Comparison of ENCODE assay signal across 8 mouse cellular contexts in genomic region chr10:130363438-130364164, GRCm38 (mm10). TPM values are rescaled to one million over a fixed set of nuclear protein-coding genes. Genes with fewer than 3 reads are reported as not detected.
DNase-seq lines count a peak whose midpoint lies in the region; ATAC-seq and TF ChIP-seq lines count a peak whose summit lies in the region.

No protein-coding gene starts in this region.

- intact Hi-C loops in left cerebral cortex, adult 2 months (cut with DNase I) = no loop called here
- intact Hi-C loops in left cerebral cortex, postnatal 36 days (cut with DNase I) = no loop called here

- no peak overlapping the region for H3K27ac ChIP-seq in left cerebral cortex, adult 2 months
- H3K27ac ChIP-seq in forebrain, embryonic 15.5 days (replicated peaks) = no peak overlapping the region
- no peak overlapping the region for H3K27ac ChIP-seq in midbrain, embryonic 14.5 days (replicated peaks; ENCODE audit: low read depth, low read length)
- H3K27ac ChIP-seq in heart, embryonic 11.5 days (ENCODE audit: low read depth, low read length) = no peak overlapping the region

- H3K27me3 ChIP-seq in forebrain, embryonic 15.5 days = no peaks in the 10 kb centered on the region
- no peaks in the 10 kb centered on the region for H3K27me3 ChIP-seq in midbrain, embryonic 14.5 days (ENCODE audit: control insufficient read depth, insufficient read depth, low read length)
- H3K27me3 ChIP-seq in heart, embryonic 11.5 days (ENCODE audit: control insufficient read depth, insufficient read depth, low read length) = no peaks in the 10 kb centered on the region

- H3K36me3 ChIP-seq in forebrain, embryonic 15.5 days = no peaks in the 10 kb centered on the region
- H3K36me3 ChIP-seq in midbrain, embryonic 14.5 days (ENCODE audit: control insufficient read depth, insufficient read depth, low read length) = no peaks in the 10 kb centered on the region
- no peaks in the 10 kb centered on the region for H3K36me3 ChIP-seq in heart, embryonic 11.5 days (ENCODE audit: control insufficient read depth, insufficient read depth, low read length)

- no peaks in the 10 kb centered on the region for H3K4me1 ChIP-seq in forebrain, embryonic 15.5 days
- no peaks in the 10 kb centered on the region for H3K4me1 ChIP-seq in midbrain, embryonic 14.5 days (ENCODE audit: control insufficient read depth, insufficient read depth, low read length)
- H3K4me1 ChIP-seq in heart, embryonic 11.5 days (ENCODE audit: control insufficient read depth, insufficient read depth, low read length) = no peaks in the 10 kb centered on the region

- no peak for DNase-seq in left cerebral cortex, adult 2 months (ENCODE audit: extremely low spot score in 1 of 2, low spot score in 2 of 2)
- DNase-seq in left cerebral cortex, postnatal 36 days (ENCODE audit: low spot score in 2 of 2) = no peak
- DNase-seq in NIH3T3 (ENCODE audit: low read depth) = peak; percentile 68
- peak; percentile 77 for DNase-seq in midbrain, embryonic 14.5 days
- no peak for DNase-seq in spleen, adult 18-20 months
- no peak for DNase-seq in urinary bladder, postnatal 25 days (ENCODE audit: low spot score)

- no peaks in the 10 kb centered on the region for H3K9me3 ChIP-seq in forebrain, embryonic 15.5 days
- no peaks in the 10 kb centered on the region for H3K9me3 ChIP-seq in midbrain, embryonic 14.5 days (ENCODE audit: control insufficient read depth, low read length)
- no peaks in the 10 kb centered on the region for H3K9me3 ChIP-seq in heart, embryonic 11.5 days (replicated peaks; ENCODE audit: control insufficient read depth, low read length)

- H3K4me2 ChIP-seq in forebrain, embryonic 15.5 days (replicated peaks) = no peak overlapping the region
- H3K4me2 ChIP-seq in midbrain, embryonic 14.5 days (ENCODE audit: low read length) = no peak overlapping the region
- no peak overlapping the region for H3K4me2 ChIP-seq in heart, embryonic 11.5 days

- WGBS in forebrain, embryonic 15.5 days = 54% methylated on average over 2 of the region's 2 CpGs
- WGBS in midbrain, embryonic 14.5 days = 60% methylated on average over 2 of the region's 2 CpGs
- 54% methylated on average over 2 of the region's 2 CpGs for WGBS in heart, embryonic 11.5 days (ENCODE audit: insufficient replicate concordance)

- peak; percentile 63 for TF ChIP-seq CTCF in left cerebral cortex, adult 2 months (IDR thresholded peaks at IDR 0.05)

- H3K4me3 ChIP-seq in left cerebral cortex, adult 2 months = no peak overlapping the region
- no peak overlapping the region for H3K4me3 ChIP-seq in forebrain, embryonic 15.5 days
- H3K4me3 ChIP-seq in midbrain, embryonic 14.5 days (replicated peaks; ENCODE audit: low read depth, low read length) = no peak overlapping the region
- no peak overlapping the region for H3K4me3 ChIP-seq in heart, embryonic 11.5 days (ENCODE audit: low read depth, low read length)

- ATAC-seq in forebrain, embryonic 15.5 days (replicated peaks) = peak; percentile 92
- ATAC-seq in midbrain, embryonic 14.5 days (ENCODE audit: low FRiP score, low TSS enrichment) = peak; percentile 76
- no peak; the same call in 1 of the 2 replicates for ATAC-seq in heart, embryonic 11.5 days (replicated peaks; ENCODE audit: insufficient number of reproducible peaks, low FRiP score, low TSS enrichment)

- H3K9ac ChIP-seq in forebrain, embryonic 15.5 days (replicated peaks) = no peak overlapping the region
- H3K9ac ChIP-seq in midbrain, embryonic 14.5 days (replicated peaks; ENCODE audit: low read length) = no peak overlapping the region
- no peak overlapping the region for H3K9ac ChIP-seq in heart, embryonic 11.5 days (ENCODE audit: low read depth, low read length)

RNA-seq across cellular contexts. Expression of gene Vmn2r84, which starts 30.5 kb away (rescaled TPM):
- under 1 TPM; 0.42 to 0.43 TPM for total RNA-seq in left cerebral cortex, adult 2 months (2021)
- total RNA-seq in left cerebral cortex, postnatal 36 days (2021) = under 1 TPM; 0.42 to 0.63 TPM
- not detected in 2 replicates for polyA plus RNA-seq in forebrain, embryonic 15.5 days (2015; fragmentation: Nextera tagmentation; extraction: Ambion mirVana)
- polyA plus RNA-seq in midbrain, embryonic 14.5 days (2014; fragmentation: Nextera tagmentation; extraction: Ambion mirVana) = 0.03 TPM in 1 of 2 replicates, not detected in the other
- polyA plus RNA-seq in heart, embryonic 11.5 days (2014; fragmentation: Nextera tagmentation; extraction: Ambion mirVana) = 0.01 TPM in 1 of 2 replicates, not detected in the other

RNA-seq across cellular contexts. Expression of gene Tespa1, which starts 40.9 kb away (rescaled TPM):
- 1 to 10 TPM in 1 of 2 experiments, under 1 TPM in 1; 0.96 to 2.2 TPM for total RNA-seq in left cerebral cortex, adult 2 months (2021)
- total RNA-seq in left cerebral cortex, postnatal 36 days (2021) = 1 to 10 TPM; 1.7 to 2.9 TPM
- polyA plus RNA-seq in forebrain, embryonic 15.5 days (2015; fragmentation: Nextera tagmentation; extraction: Ambion mirVana) = not detected in 2 replicates
- 0.17 TPM in 1 of 2 replicates, not detected in the other for polyA plus RNA-seq in midbrain, embryonic 14.5 days (2014; fragmentation: Nextera tagmentation; extraction: Ambion mirVana)
- polyA plus RNA-seq in heart, embryonic 11.5 days (2014; fragmentation: Nextera tagmentation; extraction: Ambion mirVana) = 0.46 TPM in 1 of 2 replicates, not detected in the other

Comparison
In these comparisons a context has a peak if more than half of its experiments do, and no peak if none do; other contexts are left out.
1. DNase-seq: peak in NIH3T3 (single experiment) and midbrain, embryonic 14.5 days (single experiment); none in left cerebral cortex, adult 2 months (0 of 2), left cerebral cortex, postnatal 36 days (0 of 2), spleen, adult 18-20 months (0 of 2) and urinary bladder, postnatal 25 days (single experiment).